Mouse (Mus musculus) CD4-positive, CD25-positive, alpha-beta regulatory T cell, adult 2 months (primary cell): ENCODE measurements at regions not wholly inside any gene's neighbourhood (a gene's known extent, or its start where the extent isn't known, plus 50 kb on each side); places are given as distances from the start of the nearest gene placed in this dataset.
A peak's percentile ranks its signal among the peaks of the same experiment; 100 is the strongest.

ENCODE experiments used
- DNase-seq: peaks from one replicate; pipeline ENCODE4 v3.0.0-alpha.2; 2012; ENCODE audit warnings: low read depth, low spot score

DNA sequence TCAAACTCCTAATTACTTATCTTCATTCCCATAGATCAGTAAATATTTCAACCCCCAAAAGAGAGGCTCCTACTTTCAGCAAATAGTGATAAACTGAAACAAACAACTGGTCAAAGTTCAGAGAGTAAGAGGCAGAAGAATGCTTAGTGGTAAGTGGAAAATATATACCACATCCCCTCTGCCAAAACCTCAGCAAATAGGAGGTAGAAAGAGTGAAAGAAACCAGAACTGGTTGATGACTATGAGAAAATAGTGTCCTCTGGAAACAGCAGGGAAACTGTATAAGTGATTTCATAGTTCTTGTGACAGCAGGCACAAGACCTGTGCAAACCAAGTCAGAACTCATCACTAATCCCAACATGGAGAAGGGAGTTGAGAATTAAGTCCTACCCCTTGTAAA is 980.8 kb upstream of the Cited2 start:
- DNase-seq, result no peak

DNA sequence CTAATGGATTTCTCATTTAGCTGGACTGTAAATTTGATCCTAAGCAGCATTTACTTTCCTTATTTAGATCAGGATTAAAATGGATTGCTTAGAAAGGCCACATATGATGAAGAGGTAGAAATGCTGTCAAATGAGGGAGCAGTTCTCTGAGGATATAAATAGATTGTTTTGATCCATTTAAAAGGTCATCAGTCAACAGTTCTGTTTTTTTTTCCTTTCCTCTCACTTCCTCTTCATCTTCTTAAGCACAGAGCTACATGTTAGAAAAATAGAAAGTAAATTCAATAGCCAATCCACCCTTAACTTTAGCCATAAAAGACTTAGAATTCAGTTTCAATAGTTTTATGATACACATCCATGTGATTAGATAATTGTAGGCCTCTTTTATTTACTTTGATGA is 971.5 kb upstream of the Cited2 start:
- no peak for DNase-seq

DNA sequence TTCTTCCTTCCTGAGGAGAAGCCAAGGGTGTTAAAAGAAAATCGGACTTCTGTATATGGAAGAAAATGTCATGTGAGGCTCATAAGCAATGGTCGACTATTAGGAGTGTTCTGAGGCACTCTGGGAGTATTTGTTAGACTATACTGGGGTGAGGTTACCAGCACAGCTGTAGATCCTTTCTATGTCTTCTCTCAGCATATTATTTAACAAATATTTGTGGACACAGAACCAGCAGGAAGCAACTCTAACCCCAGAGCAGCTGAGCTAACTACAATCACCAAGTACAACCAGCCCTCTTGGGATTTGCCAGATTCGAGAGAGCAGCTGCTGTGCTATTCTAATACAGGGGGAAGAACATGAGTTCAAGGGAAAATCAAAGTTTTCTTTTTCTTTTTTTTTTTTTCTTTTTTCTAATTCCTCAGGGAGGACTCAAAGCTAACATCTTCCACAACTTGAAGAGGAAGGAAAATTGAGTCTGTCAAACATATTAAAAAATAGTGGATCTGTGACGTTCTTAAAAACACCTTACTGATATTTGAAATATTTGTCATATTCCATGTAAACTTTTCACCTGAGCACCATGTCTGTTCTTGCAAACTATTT is 933.3 kb upstream of the Cited2 start:
- DNase-seq, result no peak

DNA sequence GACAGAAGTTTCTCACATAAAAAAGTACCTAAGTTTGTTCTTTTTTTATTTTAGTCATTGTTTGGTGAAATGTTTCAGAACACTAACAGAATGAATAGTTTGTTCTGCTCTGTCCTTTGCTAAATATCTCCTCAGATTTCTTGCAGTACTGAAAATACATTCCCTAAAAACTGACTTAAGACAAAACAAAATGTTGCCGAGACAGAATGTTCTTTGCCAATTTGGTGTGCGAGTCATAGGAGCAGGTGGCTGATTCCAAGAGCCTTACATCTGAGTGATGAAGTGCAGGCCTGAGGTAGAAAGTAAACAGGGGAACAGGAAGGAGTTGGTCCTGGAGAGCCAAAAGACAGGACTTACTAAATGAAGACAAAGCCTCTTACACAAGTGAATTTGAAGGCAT is 919.0 kb upstream of the Cited2 start:
- no peak for DNase-seq

DNA sequence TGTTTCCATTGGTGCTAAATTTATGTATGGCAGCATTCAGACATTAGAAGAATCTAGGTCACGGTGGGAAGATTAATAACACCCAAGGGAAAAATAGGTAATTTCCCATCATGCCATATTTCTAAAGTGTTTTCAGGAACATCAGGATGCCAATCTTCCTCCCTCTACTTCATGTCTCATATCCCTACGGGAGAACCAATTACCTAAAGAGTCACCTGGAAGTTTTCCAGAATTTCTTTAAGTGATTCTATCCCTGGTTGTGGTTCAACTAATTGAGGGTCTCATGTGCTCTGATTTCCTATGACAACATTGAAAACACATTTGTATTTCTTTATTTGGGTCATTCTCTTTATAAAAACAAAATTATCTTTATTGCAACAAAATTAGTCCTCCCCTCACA is 912.3 kb upstream of the Cited2 start:
- DNase-seq, result no peak

DNA sequence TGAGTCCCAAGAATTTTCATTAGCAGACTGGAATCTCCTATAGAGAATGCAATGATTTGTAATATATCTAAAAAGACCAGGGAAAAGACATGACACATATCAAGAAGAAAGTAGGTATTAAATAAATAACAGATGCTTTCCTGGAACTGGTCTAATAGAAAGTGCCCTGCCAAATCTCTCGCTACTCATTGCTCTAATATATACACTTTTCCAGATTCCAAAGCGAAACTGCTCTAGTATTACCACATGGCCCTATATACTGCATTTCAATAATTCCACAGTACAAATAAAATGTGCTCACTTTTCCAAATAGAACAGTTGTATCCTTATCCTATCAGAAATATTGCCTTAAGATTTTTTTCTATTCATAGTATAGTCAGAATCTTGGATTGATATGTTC is 909.0 kb upstream of the Cited2 start:
- DNase-seq, result no peak

DNA sequence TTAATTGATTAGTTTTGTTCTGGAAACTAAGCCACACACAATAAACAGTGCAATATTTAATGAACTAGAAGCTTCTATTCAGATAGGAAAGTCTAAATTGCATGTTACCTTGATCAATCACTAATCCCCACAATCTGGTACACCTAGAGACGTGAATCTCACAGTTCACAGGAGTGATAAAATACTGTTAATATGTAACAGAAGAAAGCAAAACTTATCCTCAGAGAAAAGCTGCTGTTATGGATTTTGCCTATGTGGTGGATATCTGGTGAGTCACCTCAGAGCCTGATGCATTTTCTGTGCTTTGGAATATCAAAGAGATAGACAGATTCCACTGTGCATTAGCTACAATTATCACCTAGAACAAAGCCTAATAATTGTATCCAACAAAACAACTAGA is 861.5 kb upstream of the Cited2 start:
- DNase-seq, result no peak

DNA sequence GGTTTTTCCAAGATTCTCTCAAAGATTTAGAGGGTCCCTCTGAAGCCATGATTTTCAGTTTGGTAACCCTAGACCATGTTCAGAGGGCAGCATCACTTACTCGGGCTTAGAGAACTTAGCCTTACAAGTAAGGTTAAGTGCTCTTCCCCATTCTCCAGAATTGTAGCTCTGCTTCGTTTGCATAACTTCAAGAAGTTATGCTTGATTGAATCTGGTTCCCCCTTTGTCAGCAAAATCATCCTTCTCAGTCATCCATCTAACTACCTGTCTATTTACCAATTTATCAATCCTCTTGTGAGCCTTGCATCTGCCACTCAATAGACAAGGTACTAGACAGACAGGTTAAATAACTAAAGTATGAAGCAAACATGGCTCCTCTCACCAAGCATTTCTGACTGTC is 856.1 kb upstream of the Cited2 start:
- DNase-seq, result no peak

DNA sequence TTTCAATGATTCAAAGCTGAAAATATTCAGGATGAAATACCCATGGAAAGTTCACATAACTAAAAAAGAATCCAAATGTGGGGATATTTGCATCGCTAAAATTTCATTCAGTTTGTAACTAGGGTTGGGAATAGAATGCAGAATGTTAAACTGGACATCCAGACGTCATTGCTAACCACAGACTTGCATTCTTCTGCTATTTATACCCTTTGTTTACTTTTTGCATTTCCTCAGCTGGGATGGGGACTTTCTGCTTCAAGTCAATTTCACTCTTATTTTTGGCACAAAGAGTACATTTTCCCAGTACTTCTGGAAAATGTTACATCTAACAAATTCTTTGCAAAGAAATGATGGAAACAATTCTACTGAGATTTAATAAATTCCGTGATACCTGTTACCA is 848.9 kb upstream of the Cited2 start:
- DNase-seq, result no peak

DNA sequence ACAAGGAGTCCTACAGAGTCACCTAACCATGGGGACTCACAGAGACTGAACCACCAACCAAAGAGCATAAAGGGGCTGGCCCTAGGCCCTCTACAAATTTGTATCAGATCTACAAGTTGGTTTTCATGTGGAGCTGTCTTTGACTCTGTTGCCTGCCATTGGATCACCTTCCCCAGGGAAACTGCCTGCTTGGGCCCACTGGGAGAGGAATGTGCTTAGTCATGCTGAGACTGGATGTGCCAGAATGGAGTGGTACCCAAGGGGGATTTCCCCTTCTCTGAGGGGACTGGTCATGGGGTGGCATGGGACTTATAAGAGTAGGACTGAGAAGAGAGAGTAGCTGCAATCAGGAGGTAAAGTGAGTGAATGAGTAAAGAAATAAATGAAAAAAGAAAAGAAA is 844.8 kb upstream of the Cited2 start:
- DNase-seq, result no peak

DNA sequence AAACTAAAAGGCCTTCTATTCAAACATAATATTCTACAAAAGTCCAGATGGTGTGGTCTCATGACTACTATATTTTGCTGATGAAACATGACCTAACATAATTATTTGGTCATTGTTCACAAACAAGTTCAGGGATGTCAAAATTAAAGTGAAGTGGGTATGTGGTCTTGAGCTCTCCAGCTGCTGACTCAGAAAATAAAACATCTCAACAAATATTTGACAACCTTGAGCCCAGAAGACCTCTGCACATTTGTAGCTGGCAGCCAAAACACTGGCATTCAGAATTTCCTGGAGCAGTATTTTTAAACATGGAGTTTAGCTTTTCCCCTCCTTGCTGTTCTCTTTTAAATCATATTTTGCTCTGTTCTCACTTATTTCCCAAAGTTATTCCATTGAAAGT is 829.7 kb upstream of the Cited2 start:
- no peak for DNase-seq

DNA sequence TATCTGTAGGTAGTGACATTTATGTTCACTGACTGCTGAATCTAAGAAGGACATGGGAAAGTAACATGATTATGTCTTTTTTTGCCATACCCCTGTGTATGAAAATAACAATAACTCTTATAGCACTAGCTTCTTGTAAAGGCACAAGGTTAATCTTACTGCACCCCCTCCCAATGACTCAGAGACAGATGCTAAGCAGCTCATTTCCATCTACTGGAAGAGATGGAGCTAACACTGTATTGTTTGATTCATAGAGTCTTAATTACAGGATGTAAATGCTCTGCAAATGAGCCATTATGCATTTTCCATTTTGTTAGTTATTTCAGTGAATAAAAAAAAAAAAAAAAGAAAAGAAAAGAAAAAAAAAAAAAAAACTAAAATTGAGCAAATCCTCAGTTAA is 827.7 kb upstream of the Cited2 start:
- no peak for DNase-seq

DNA sequence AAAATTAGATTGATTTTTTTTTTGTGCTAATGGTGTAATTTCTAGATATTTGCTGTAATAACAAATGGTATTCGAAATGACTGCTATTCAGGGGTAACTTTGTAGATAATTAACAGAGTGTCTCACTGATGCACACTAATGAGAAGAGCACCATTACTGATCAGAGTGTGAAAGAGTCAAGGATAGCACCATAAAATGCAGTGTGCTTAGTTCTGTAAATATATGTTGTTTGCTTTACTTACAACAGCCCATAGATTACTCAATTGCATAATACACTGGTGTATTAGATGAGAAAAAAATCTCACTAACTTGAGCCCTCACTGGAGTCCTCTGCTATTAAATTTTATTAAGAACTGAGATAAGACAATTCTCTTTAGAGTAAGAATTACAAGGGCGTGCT is 800.1 kb upstream of the Cited2 start:
- DNase-seq, result no peak

DNA sequence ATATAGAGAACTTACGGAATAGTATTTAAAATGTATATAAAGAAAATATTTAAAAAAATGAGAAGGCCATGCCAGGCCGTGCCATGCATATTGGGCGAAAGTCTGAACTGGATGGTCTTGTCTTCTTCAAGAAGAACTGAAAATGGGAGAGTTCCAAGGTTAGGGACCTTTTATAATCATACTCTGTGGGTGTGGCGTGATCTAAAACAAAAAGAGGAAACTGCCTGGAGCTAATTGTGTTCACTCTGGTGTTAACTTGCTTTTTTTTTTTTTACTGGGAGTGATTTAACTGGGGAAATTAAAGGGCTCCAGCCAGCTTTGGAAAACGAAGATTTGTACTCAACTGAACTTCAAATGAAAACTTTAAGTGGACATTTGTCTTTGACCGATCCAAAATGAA is 799.2 kb upstream of the Cited2 start:
- no peak for DNase-seq

DNA sequence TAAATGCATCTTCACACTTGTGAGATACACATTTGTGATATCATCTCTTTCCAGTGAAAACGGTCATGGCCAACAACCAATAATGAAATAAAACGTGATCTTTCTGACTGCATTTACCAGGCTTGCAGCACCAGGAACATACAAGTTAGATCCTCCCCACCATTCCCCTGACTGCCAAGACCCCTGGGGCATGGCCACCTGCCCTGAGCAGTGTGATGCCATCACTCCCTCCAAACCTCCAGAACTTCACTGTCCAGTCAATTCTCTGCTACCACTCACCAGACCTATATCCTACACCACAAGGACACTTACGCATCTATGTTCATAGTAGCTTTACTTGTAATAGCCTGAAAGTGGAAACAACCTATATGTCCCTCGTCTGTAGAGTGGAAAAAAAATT is 785.3 kb upstream of the Cited2 start:
- DNase-seq, result no peak

DNA sequence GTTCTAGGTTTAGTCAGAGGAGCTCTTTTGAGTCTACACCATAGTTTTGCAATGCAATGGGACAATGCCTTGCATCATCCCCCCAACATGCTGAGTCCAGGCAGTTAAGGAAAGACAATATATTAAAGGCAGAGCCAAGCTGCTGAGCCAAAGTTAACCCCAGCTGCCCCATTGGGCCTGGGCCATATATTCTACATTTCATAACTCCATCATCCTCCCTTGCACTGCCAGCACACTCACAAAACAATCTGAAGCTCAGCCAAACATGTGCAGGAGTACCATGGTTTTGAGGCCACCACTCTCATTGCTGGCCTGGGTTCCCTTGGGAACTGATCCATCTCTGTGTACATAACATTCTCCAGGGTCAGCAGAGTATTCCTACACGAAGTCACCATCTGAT is 771.4 kb upstream of the Cited2 start:
- no peak for DNase-seq

DNA sequence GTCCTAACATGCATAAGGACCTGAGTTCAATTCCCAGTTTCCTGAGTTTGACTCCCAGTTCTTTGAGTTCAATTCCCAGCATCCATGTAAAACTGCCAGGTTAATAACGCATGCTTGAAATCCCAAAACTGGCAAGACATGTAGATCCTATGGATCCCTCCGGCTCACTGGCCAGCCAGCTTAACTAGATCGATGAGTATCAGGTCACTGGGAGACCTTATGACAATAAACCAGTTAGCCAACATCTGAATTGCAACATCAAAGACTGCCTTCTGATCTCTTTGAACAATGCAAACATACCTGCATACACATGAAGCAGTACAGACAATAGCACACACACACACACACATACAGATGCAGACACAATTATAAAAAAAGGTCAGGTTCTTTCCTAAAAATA is 762.0 kb upstream of the Cited2 start:
- no peak for DNase-seq

DNA sequence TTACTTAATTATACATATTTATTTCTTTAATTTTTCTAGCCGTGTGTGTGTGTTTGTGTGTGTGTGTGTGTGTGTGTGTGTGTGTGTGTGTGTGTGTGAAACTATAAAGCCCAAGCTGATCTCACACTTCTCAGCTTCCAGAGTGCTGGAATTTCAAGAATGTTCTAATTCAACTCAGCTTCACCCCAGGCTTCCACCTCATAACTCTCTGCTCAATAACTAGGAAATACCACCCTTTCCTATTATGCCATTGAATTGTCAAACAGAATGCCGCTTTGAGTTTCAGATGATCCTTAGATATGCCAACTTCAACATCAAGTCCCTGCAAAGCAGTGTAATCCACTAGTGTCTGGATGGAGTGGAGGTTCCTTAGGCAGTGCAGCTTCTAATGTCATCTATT is 760.6 kb upstream of the Cited2 start:
- DNase-seq, result no peak

DNA sequence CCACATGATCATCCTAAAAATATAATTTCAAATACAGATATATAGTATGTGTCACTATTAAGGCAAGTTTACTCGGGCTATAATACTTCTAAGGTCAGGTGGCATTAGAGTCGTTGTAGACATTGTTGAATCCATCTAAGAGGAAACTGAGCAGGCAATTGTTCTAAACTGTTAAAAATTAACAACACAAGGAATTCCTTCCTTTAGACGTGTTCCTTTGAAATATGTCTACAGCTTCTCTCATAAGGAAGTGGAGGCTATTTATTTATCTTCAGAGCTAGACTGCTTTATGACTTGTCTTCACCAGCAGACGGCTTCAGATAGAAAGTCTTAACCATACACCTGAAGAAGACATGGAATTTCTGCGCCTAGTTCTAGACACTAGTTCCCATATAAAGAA is 744.2 kb upstream of the Cited2 start:
- DNase-seq, result no peak

DNA sequence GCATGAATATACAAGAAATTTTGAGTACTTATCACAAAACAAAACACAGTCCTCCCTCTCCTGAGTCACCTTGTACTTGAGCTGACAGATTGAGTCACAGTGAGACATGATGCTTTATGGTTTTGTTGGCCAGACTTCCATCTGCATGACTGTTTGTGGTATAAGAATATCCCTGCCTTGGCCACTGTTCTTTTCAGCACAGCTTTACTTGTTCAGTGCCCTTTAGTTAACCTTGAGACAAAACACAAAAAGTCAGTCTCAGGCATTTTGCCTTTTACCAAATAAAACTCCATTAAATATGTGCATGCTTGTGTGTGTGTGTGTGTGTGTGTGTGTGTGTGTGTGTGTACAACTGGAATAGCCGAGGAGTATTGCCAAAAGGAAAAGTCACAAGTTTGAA is 732.8 kb upstream of the Cited2 start:
- no peak for DNase-seq

DNA sequence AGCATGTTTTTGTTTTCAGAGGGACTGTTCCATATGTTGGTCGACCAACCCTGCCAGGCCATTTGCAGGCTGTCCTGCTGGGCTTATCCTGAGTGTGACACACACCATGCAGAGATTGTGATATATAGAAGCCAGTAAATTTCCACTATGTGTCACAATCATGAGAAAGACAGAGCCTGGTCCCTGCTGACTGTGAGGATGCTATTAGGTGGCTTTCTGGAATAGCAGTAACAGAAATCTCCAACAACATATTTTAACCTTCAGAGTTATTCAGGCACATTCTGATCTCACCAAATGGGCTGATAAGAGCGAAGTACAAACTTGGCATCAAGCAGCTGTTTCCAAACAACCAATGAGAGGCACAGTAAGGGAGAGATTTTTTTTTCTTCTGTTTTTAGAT is 729.2 kb upstream of the Cited2 start:
- DNase-seq, result no peak

DNA sequence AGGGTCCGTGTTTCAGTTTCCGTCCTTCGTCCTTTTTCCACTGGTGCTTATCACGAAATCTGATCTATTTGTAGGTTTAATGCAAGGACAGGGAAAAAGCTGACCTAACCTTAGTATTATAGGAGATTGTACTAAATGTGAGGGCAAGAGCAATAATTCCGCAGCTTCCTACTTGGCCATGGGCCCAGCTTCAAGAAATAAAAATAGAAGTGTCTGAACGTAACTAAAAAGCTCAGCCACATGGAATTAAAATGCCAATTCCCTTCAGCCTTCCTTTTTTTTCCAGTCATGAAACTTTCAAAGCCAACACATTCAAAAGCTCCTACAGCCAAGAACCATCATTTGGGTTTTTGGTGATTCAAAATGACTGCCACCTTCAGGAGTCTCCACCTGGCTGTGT is 728.5 kb upstream of the Cited2 start:
- no peak for DNase-seq

DNA sequence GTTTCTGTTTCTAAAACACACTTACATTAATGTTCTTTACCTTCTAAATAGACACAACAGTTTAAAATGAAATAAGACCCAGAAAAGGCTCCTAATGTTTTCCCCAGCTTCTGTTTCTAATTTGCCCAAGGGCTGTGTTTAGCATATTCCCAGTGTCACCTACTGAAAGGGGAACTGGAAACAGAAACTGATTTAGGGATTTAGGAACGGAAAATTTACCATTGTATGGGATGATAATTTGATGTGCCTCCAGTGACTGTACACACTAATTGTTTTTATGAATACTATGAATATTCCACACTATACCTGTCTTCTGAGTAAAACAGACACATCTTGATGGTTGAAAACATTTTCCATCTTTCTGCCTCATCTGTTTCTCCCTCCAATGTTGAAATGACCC is 728.0 kb upstream of the Cited2 start:
- DNase-seq, result no peak

DNA sequence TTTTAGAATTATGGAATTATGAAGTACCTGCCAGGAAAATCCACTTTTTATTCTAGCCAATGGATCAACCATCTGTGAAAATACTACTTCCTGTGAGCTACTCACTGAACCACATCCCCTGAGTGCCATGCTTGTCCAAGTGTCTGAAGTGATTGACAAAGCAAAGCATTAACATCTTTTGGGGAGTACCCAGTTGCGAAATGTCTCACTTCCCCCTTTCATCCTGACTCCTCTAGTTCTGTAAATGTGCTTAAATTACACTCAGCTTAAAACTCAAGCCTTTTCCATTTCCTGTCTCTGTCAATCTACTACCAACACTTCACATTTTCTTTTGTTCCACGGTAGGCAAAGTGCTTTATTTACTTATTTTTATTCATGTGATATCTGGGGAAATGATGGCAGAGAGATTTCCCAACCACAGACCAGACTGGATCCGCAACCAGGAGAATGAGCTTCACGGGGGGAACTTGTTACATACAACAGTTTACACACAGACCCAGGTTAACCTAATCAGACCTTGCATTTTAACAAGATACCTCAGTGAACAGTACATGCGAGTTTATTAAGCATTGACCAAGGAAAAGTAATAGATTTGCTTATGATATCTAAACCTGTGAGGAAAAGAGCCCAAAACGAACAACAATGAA is 726.1 kb upstream of the Cited2 start:
- peak; percentile 2 for DNase-seq
